Mouse (Mus musculus): ENCODE measurements around the gene Irf3. TPM values are rescaled to one million over a fixed set of nuclear protein-coding genes. Genes with fewer than 3 reads are reported as not detected.
A peak's percentile ranks its signal among the peaks of the same experiment; 100 is the strongest.

Irf3 gene
- polyA plus RNA-seq, 1 experiment from 2014 or later = 75.3 TPM

DNA sequence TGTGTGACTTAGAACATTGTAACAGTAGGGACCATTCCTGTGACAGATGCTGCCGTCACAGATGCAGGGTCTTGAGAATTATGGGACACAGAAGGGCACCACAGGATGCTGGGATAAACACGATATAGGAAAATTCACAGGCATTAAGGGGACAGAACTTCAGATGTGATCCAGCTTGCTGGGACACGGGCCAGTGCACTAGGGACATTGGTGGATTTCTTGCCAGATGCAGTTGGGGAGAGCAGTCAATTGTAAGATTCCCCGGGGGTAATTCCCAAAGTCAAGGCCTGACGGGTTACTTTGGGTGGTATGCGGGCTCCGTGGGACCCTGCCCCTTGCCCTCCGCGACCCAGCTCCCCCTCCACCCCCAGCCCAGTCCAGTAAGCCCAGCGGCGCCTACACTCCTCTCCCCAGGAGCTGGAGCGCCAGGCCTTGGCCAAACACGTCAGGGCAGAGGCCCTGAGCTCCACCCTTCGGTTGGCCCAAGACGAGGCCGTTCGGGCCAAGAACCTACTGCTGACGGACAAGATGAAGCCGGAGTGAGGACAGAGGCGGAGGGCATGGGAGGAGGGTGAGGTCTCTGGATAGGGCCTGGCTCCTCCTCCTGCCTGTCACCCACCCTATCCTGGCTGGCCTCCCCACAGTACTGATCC lies 40.1 kb upstream of the Irf3 start:
- Histone ChIP-seq H3K4me2 (ENCODE audit: low read depth, low read length, severe bottlenecking) (no peak overlapping the region), H3K36me3 (ENCODE audit: control insufficient read depth, insufficient read depth, low read length) (no peaks in the 10 kb centered on the region), H3K27ac (ENCODE audit: low read depth, low read length) (no peak overlapping the region), H3K27me3 (ENCODE audit: control insufficient read depth, insufficient read depth, low read length) (no peaks in the 10 kb centered on the region), H3K9ac (ENCODE audit: low read length) (no peak overlapping the region), H3K4me1 (replicated peaks; ENCODE audit: control insufficient read depth, insufficient read depth, low read length) (peaks cover 4% of the 10 kb centered on the region), H3K4me3 (ENCODE audit: low read depth, low read length) (no peak overlapping the region), H3K9me3 (ENCODE audit: control insufficient read depth, low read length) (no peaks in the 10 kb centered on the region)
- no peak for DNase-seq (ENCODE audit: low spot score)
- no peak for ATAC-seq (replicated peaks; ENCODE audit: low FRiP score)
- WGBS = 76% methylated on average over 20 of the region's 20 CpGs

DNA sequence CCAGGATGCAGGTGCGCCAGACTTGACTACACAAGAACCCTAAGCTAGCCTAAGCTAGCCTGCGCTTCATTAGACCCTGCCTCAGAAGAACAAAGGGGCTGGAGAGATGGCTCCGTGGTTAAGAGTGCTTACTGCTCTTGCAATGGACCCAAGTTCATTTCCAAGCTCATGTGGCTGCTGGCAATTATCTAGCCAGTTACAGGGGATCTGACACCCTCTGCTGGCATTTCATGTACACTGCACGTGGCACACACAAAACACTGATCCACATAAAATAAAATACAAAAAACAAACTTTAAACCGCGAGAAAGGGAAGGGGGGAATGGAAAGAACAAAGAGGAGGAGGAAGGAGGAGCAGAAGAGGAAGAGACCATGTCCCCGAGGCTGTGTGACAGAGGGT lies 39.2 kb upstream of the Irf3 start:
- Histone ChIP-seq H3K9me3 (ENCODE audit: control insufficient read depth, low read length) (no peaks in the 10 kb centered on the region), H3K36me3 (ENCODE audit: control insufficient read depth, insufficient read depth, low read length) (no peaks in the 10 kb centered on the region), H3K27ac (ENCODE audit: low read depth, low read length) (no peak overlapping the region), H3K4me2 (ENCODE audit: low read depth, low read length, severe bottlenecking) (no peak overlapping the region), H3K27me3 (ENCODE audit: control insufficient read depth, insufficient read depth, low read length) (no peaks in the 10 kb centered on the region), H3K4me3 (ENCODE audit: low read depth, low read length) (no peak overlapping the region), H3K9ac (ENCODE audit: low read length) (no peak overlapping the region), H3K4me1 (replicated peaks; ENCODE audit: control insufficient read depth, insufficient read depth, low read length) (no peaks in the 10 kb centered on the region)
- no peak for ATAC-seq (replicated peaks; ENCODE audit: low FRiP score)
- DNase-seq (ENCODE audit: low spot score) = no peak
- WGBS = 66% methylated on average over 7 of the region's 7 CpGs

- no peak overlapping the region for H3K4me3 ChIP-seq (ENCODE audit: low read depth, low read length)
- WGBS = 92% methylated on average over 8 of the region's 8 CpGs
- H3K27ac ChIP-seq (ENCODE audit: low read depth, low read length) = no peak overlapping the region
- no peaks in the 10 kb centered on the region for H3K4me1 ChIP-seq (replicated peaks; ENCODE audit: control insufficient read depth, insufficient read depth, low read length)
- ATAC-seq (replicated peaks; ENCODE audit: low FRiP score) = no peak
- H3K9me3 ChIP-seq (ENCODE audit: control insufficient read depth, low read length) = no peaks in the 10 kb centered on the region
- no peak for DNase-seq (ENCODE audit: low spot score)
- H3K36me3 ChIP-seq (ENCODE audit: control insufficient read depth, insufficient read depth, low read length) = no peaks in the 10 kb centered on the region
- no peak overlapping the region for H3K9ac ChIP-seq (ENCODE audit: low read length)
- H3K27me3 ChIP-seq (ENCODE audit: control insufficient read depth, insufficient read depth, low read length) = no peaks in the 10 kb centered on the region
- no peak overlapping the region for H3K4me2 ChIP-seq (ENCODE audit: low read depth, low read length, severe bottlenecking)
Measured at GRCm38 (mm10) chr7:44959281-44959680, 38.2 kb upstream of the Irf3 start.

DNA sequence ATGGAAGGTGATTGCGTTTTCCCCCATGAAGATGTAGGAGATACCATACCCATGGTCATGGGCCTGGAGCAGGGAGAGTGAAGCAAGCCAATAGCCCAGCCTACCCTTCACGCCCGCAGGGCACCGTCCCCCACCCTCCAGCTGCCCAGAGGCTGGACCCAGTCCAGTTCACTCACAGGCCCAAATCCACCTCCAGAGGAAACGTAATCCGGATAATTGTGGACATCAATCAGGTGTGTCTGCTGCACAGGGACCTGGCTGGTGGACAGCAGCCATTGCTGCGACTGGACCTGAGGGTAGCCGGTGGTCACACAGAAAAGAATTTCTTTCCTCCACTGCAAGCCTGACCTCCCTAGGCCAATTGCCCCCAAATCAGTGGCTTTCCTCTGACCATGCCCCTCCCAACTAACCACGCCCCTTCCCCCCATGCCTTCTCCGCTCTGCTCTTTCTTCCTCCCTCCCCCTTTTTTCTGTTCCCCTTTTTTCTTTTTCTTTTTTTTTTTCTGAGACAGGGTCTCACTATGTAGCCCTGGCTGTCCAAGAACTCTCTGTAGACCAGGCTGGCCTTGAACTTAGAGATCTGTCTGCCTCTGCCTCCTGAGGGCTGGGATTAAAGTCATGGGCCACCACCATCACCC lies 37.5 kb upstream of the Irf3 start:
- Histone ChIP-seq H3K4me2 (ENCODE audit: low read depth, low read length, severe bottlenecking) (no peak overlapping the region), H3K9ac (ENCODE audit: low read length) (no peak overlapping the region), H3K9me3 (ENCODE audit: control insufficient read depth, low read length) (no peaks in the 10 kb centered on the region), H3K4me3 (ENCODE audit: low read depth, low read length) (no peak overlapping the region), H3K36me3 (ENCODE audit: control insufficient read depth, insufficient read depth, low read length) (no peaks in the 10 kb centered on the region), H3K27me3 (ENCODE audit: control insufficient read depth, insufficient read depth, low read length) (no peaks in the 10 kb centered on the region), H3K27ac (ENCODE audit: low read depth, low read length) (no peak overlapping the region), H3K4me1 (replicated peaks; ENCODE audit: control insufficient read depth, insufficient read depth, low read length) (no peaks in the 10 kb centered on the region)
- whole genome bisulfite sequencing = 87% methylated on average over 10 of the region's 10 CpGs
- DNase-seq (ENCODE audit: low spot score) (no peak), ATAC-seq (replicated peaks; ENCODE audit: low FRiP score) (no peak)

DNA sequence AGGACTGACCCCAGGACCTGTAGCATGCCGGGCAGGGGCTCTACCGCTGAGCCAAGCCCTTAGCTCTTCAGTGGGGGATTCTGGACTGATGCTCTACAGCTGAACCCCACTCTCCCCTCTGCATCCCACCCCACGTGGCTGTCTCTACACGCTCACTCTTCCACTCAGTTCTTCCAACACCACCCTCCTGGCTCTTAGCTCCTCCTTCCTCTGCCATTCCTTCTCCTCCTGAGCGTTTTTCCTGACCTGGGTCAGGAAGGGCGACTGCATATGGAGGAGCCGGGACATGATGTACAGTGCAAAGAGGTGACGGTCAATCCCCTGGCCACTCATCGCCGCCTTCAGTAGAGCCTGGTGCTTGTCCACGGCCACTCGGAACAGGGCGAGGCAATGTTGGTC lies 36.9 kb upstream of the Irf3 start:
- Histone ChIP-seq H3K4me1 (replicated peaks; ENCODE audit: control insufficient read depth, insufficient read depth, low read length) (no peaks in the 10 kb centered on the region), H3K27ac (ENCODE audit: low read depth, low read length) (no peak overlapping the region), H3K4me3 (ENCODE audit: low read depth, low read length) (no peak overlapping the region), H3K27me3 (ENCODE audit: control insufficient read depth, insufficient read depth, low read length) (no peaks in the 10 kb centered on the region), H3K9me3 (ENCODE audit: control insufficient read depth, low read length) (no peaks in the 10 kb centered on the region), H3K4me2 (ENCODE audit: low read depth, low read length, severe bottlenecking) (no peak overlapping the region), H3K36me3 (ENCODE audit: control insufficient read depth, insufficient read depth, low read length) (no peaks in the 10 kb centered on the region), H3K9ac (ENCODE audit: low read length) (no peak overlapping the region)
- DNase-seq (ENCODE audit: low spot score) = no peak
- 91% methylated on average over 13 of the region's 13 CpGs for WGBS
- ATAC-seq (replicated peaks; ENCODE audit: low FRiP score) = no peak

- H3K27me3 ChIP-seq (ENCODE audit: control insufficient read depth, insufficient read depth, low read length) = no peaks in the 10 kb centered on the region
- no peaks in the 10 kb centered on the region; the same call in 1 of the 2 replicates for H3K36me3 ChIP-seq (ENCODE audit: control insufficient read depth, insufficient read depth, low read length)
- no peaks in the 10 kb centered on the region for H3K4me1 ChIP-seq (replicated peaks; ENCODE audit: control insufficient read depth, insufficient read depth, low read length)
- H3K9me3 ChIP-seq (ENCODE audit: control insufficient read depth, low read length) = no peaks in the 10 kb centered on the region
- H3K4me3 ChIP-seq (ENCODE audit: low read depth, low read length) = no peak overlapping the region
- no peak overlapping the region for H3K9ac ChIP-seq (ENCODE audit: low read length)
- no peak overlapping the region for H3K4me2 ChIP-seq (ENCODE audit: low read depth, low read length, severe bottlenecking)
- DNase-seq (ENCODE audit: low spot score) (no peak), ATAC-seq (replicated peaks; ENCODE audit: low FRiP score) (no peak)
- WGBS = 86% methylated on average over 8 of the region's 8 CpGs
- no peak overlapping the region for H3K27ac ChIP-seq (ENCODE audit: low read depth, low read length)
Measured at GRCm38 (mm10) chr7:44962337-44962736, 35.1 kb upstream of the Irf3 start.

DNA sequence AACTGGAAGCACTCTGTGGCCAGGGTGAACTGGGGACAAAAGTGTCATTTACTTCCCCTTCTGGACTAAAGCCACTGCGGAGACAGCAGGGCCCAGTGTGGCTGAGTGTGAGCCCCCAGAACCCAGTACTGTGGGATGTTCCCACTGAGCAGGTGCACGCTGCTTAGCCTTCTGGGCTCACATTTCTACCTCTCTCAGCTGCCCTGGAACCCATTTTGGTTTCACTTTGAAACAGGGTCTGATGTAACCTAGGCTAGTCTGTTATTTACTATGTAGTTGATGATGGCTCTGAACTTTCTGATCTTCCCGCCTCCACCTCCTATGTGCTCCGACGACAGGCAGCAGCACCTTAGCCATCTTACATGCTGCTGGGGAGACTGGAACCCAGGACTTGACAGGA lies 34.6 kb upstream of the Irf3 start:
- Histone ChIP-seq H3K4me1 (replicated peaks; ENCODE audit: control insufficient read depth, insufficient read depth, low read length) (no peaks in the 10 kb centered on the region), H3K9me3 (ENCODE audit: control insufficient read depth, low read length) (no peaks in the 10 kb centered on the region), H3K27me3 (ENCODE audit: control insufficient read depth, insufficient read depth, low read length) (no peaks in the 10 kb centered on the region), H3K4me2 (ENCODE audit: low read depth, low read length, severe bottlenecking) (no peak overlapping the region), H3K4me3 (ENCODE audit: low read depth, low read length) (no peak overlapping the region), H3K36me3 (ENCODE audit: control insufficient read depth, insufficient read depth, low read length) (no peaks in the 10 kb centered on the region; the same call in 1 of the 2 replicates), H3K9ac (ENCODE audit: low read length) (no peak overlapping the region), H3K27ac (ENCODE audit: low read depth, low read length) (no peak overlapping the region)
- 89% methylated on average over 5 of the region's 5 CpGs for WGBS
- DNase-seq (ENCODE audit: low spot score) = peak; percentile 32
- no peak for ATAC-seq (replicated peaks; ENCODE audit: low FRiP score)

GRCm38 (mm10) chr7:44964990-44965389 lies 32.5 kb upstream of the Irf3 start:
- H3K9me3 ChIP-seq (ENCODE audit: control insufficient read depth, low read length) = no peaks in the 10 kb centered on the region
- 98% methylated on average over 13 of the region's 13 CpGs for WGBS
- H3K27me3 ChIP-seq (ENCODE audit: control insufficient read depth, insufficient read depth, low read length) = no peaks in the 10 kb centered on the region
- no peaks in the 10 kb centered on the region; the same call in 1 of the 2 replicates for H3K36me3 ChIP-seq (ENCODE audit: control insufficient read depth, insufficient read depth, low read length)
- H3K4me2 ChIP-seq (ENCODE audit: low read depth, low read length, severe bottlenecking) = no peak overlapping the region
- ATAC-seq (replicated peaks; ENCODE audit: low FRiP score) = no peak
- H3K9ac ChIP-seq (ENCODE audit: low read length) = no peak overlapping the region
- H3K4me3 ChIP-seq (ENCODE audit: low read depth, low read length) = no peak overlapping the region
- no peak overlapping the region for H3K27ac ChIP-seq (ENCODE audit: low read depth, low read length)
- DNase-seq (ENCODE audit: low spot score) = no peak
- no peaks in the 10 kb centered on the region for H3K4me1 ChIP-seq (replicated peaks; ENCODE audit: control insufficient read depth, insufficient read depth, low read length)

- Histone ChIP-seq H3K36me3 (ENCODE audit: control insufficient read depth, insufficient read depth, low read length) (no peaks in the 10 kb centered on the region; the same call in 1 of the 2 replicates), H3K4me2 (ENCODE audit: low read depth, low read length, severe bottlenecking) (no peak overlapping the region), H3K27ac (ENCODE audit: low read depth, low read length) (no peak overlapping the region), H3K4me1 (replicated peaks; ENCODE audit: control insufficient read depth, insufficient read depth, low read length) (peaks cover 1% of the 10 kb centered on the region; the same call in 1 of the 2 replicates), H3K9ac (ENCODE audit: low read length) (no peak overlapping the region), H3K27me3 (ENCODE audit: control insufficient read depth, insufficient read depth, low read length) (no peaks in the 10 kb centered on the region), H3K4me3 (ENCODE audit: low read depth, low read length) (no peak overlapping the region), H3K9me3 (ENCODE audit: control insufficient read depth, low read length) (no peaks in the 10 kb centered on the region)
- WGBS = 88% methylated on average over 7 of the region's 7 CpGs
- ATAC-seq (replicated peaks; ENCODE audit: low FRiP score) (no peak), DNase-seq (ENCODE audit: low spot score) (no peak)
Measured at GRCm38 (mm10) chr7:44965975-44966374, 31.5 kb upstream of the Irf3 start.

Measured in forebrain, embryonic 11.5 days (tissue).